Mouse (Mus musculus) brain, embryonic 14.5 days (tissue): ENCODE results near the gene Krt222. TPM values are rescaled to one million over a fixed set of nuclear protein-coding genes. Genes with fewer than 3 reads are reported as not detected.

Experiments
- DNase-seq: peaks from one replicate; pipeline ENCODE4 v3.0.0-alpha.2; 2011; ENCODE audit warnings: low read depth
- CTCF ChIP-seq: fragments of 200-500 bp; IDR thresholded peaks from 2 replicates; pipeline ENCODE4 v1.5.1; 2012; ENCODE audit warnings: inconsistent platforms, mild to moderate bottlenecking, moderate library complexity, borderline replicate concordance; ENCODE audit not compliant: insufficient read depth, insufficient read length; ENCODE audit errors: extremely low read depth
- POLR2A ChIP-seq: fragments of 200-500 bp; IDR thresholded peaks from 2 replicates; pipeline ENCODE4 v1.6.1; 2012; ENCODE audit warnings: mild to moderate bottlenecking, inconsistent platforms, borderline replicate concordance; ENCODE audit not compliant: poor library complexity, insufficient read depth, insufficient read length, severe bottlenecking; ENCODE audit errors: extremely low read depth
- polyA plus RNA-seq: library from polyadenylated mRNA; depleted of rRNA; stranded (reverse); fragments of >200 nt; gene quantifications from 2 replicates; pipeline ENCODE4 v1.2.3, GENCODE M21; 2012; rRNA removed

Gene Krt222
- polyA plus RNA-seq = 1.4 and 2.9 TPM in 2 replicates

GRCm38 (mm10) chr11:99243820-99244374 is at the start of gene Krt222:
Krt222 (minus strand) TSS chr11:99244085.
- TF ChIP-seq CTCF (no peak), POLR2A (no peak)
- DNase-seq = peak; percentile 48

GRCm38 (mm10) chr11:99292846-99293245 is 49.0 kb upstream of the Krt222 start:
- TF ChIP-seq POLR2A = no peak
- TF ChIP-seq CTCF = peak; percentile 67; the same call in 1 of the 2 replicates
- peak; percentile 80 for DNase-seq

- no peak for DNase-seq
- TF ChIP-seq POLR2A (no peak), CTCF (no peak)
These were observed 41.0 kb upstream of the Krt222 start, which contains the start of gene Krt24 for GRCm38 (mm10) chr11:99284833-99285312. Krt24 (minus strand) TSS chr11:99285262.

- no peak for TF ChIP-seq CTCF
- TF ChIP-seq POLR2A = no peak
- DNase-seq = peak; percentile 59
These were observed 40.1 kb upstream of the Krt222 start for GRCm38 (mm10) chr11:99284011-99284410.

- no peak for DNase-seq
- TF ChIP-seq CTCF = no peak
- no peak for TF ChIP-seq POLR2A
These were observed 39.4 kb upstream of the Krt222 start for GRCm38 (mm10) chr11:99283334-99283733.

GRCm38 (mm10) chr11:99281116-99281515 is 37.2 kb upstream of the Krt222 start:
- TF ChIP-seq POLR2A (no peak), CTCF (no peak)
- DNase-seq = peak; percentile 9

- DNase-seq = no peak
- TF ChIP-seq POLR2A (no peak), CTCF (no peak)
These were observed 36.1 kb upstream of the Krt222 start for GRCm38 (mm10) chr11:99279986-99280385.

GRCm38 (mm10) chr11:99276786-99277185 is 32.9 kb upstream of the Krt222 start:
- no peak for TF ChIP-seq CTCF
- no peak for TF ChIP-seq POLR2A
- DNase-seq = peak; percentile 8

GRCm38 (mm10) chr11:99275624-99276023 is 31.7 kb upstream of the Krt222 start:
- TF ChIP-seq POLR2A (no peak), CTCF (no peak)
- DNase-seq = no peak

- DNase-seq = no peak
- TF ChIP-seq POLR2A = no peak
- TF ChIP-seq CTCF = no peak
These were observed 28.8 kb upstream of the Krt222 start for GRCm38 (mm10) chr11:99272721-99273120.

GRCm38 (mm10) chr11:99269192-99269591 is 25.3 kb upstream of the Krt222 start:
- TF ChIP-seq CTCF (no peak), POLR2A (no peak)
- DNase-seq = no peak

- TF ChIP-seq POLR2A = no peak
- no peak for TF ChIP-seq CTCF
- DNase-seq = peak; percentile 35
These were observed 21.9 kb upstream of the Krt222 start for GRCm38 (mm10) chr11:99265796-99266195.

- TF ChIP-seq POLR2A = no peak
- no peak for TF ChIP-seq CTCF
- DNase-seq = peak; percentile 22
These were observed 21.3 kb upstream of the Krt222 start for GRCm38 (mm10) chr11:99265220-99265619.
